Mouse (Mus musculus) kidney, adult 2 months (tissue): ENCODE data around the gene Tas1r2.

Experiments used
- CTCF ChIP-seq: fragments of 200-500 bp; conservative IDR thresholded peaks from 2 replicates; pipeline ENCODE4 v1.5.1; 2011; ENCODE audit warnings: low read depth, mild to moderate bottlenecking, control low read depth, low read length, moderate library complexity, mixed read lengths; ENCODE audit not compliant: insufficient read depth, insufficient read length
- POLR2A ChIP-seq: fragments of 200-500 bp; IDR thresholded peaks from one replicate; pipeline ENCODE4 v1.6.1; 2011; ENCODE audit warnings: low read depth, low read length, control low read depth

DNA sequence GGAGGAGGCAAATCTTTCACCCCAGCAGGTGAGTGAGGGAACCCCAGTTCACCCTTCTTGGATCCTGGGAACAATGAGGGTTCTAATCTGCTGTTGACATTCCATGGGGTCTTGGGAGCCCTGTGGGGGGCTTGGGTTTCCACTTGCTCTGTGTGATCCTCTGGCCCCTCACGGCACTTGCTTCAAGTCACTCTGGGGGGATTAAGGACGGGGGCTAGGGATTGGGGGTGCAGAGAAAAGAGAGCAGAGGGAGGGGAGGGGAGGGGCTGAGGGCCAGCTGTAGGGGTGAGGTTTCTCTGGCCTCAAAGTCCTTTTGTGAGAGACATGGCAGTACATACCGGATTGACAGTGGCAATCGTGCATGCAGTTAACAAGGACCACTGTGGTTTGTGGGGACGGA is 40.0 kb downstream of the Tas1r2 start:
- TF ChIP-seq CTCF (no peak), POLR2A (no peak)
